Mouse (Mus musculus) erythroblast, embryonic 14.5 days (primary cell): ENCODE measurements around the gene Slc22a15.

Experiments
- GATA1 ChIP-seq: IDR thresholded peaks from 2 replicates; pipeline ENCODE4 v1.6.1; 2012; ENCODE audit warnings: low read length, inconsistent platforms, mixed read lengths
- TAL1 ChIP-seq: IDR thresholded peaks from 3 replicates; pipeline ENCODE4 v1.6.1; 2012; ENCODE audit warnings: low read length, inconsistent platforms, mixed read lengths

- TF ChIP-seq GATA1 (no peak), TAL1 (no peak)
These were observed 9.0 kb downstream of the Slc22a15 start for GRCm38 (mm10) chr3:101915048-101915801.
